Mouse (Mus musculus) C2C12 (cell line): ENCODE results near the gene Zfp280b.

ENCODE experiments used
- CTCF ChIP-seq: IDR thresholded peaks from one replicate; pipeline ENCODE4 v1.5.1; 2011; ENCODE audit not compliant: control insufficient read depth, insufficient read depth, insufficient read length
- MAX ChIP-seq: IDR thresholded peaks from one replicate; pipeline ENCODE4 v1.6.1; 2011; ENCODE audit warnings: mild to moderate bottlenecking, control low read depth
- MYOG ChIP-seq: IDR thresholded peaks from one replicate; pipeline ENCODE4 v1.6.1; 2011; ENCODE audit not compliant: control insufficient read depth, insufficient read length; ENCODE audit errors: extremely low read depth

DNA sequence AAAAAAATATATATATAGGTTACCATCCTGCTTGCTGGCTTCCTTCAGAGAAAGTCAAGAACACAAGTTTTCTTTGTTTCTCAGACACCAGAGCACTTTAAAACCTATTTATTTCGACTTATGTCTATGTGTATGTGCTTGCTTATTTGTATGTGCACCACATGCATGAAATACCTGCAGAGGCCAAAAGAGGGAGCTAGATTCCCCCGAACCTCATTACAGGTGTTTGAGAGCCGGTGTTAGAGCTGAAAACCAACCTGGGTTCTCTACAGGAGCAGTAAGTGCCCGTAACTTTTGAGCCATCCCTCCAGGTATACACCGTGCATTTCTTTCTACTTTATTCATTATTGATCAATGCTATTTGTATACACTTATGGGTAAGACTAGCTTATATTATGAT, 30.0 kb downstream of the Zfp280b start:
- no peak for TF ChIP-seq CTCF
- TF ChIP-seq MAX = no peak
- TF ChIP-seq MYOG = no peak
